Mouse (Mus musculus) limb, embryonic 11.5 days (tissue): Measurements from ENCODE around the gene Slc1a7. TPM values are rescaled to one million over a fixed set of nuclear protein-coding genes. Genes with fewer than 3 reads are reported as not detected.

ENCODE experiments used
- ATAC-seq: fragments of 200-750 bp; cut with Nextera tagmentation; 2 replicates; pipeline ENCODE4 v1.8.0; 2017; ENCODE audit warnings: low read depth; ENCODE audit not compliant: insufficient number of reproducible peaks, low FRiP score, low TSS enrichment
- DNase-seq: peaks from one replicate; pipeline ENCODE4 v3.0.0-alpha.2; 2015; ENCODE audit warnings: low spot score
- H3K27ac ChIP-seq: fragments of 300-500 bp; sonication (generic); replicated peaks from 2 replicates; pipeline ENCODE4 v1.5.1; 2014; ENCODE audit warnings: low read depth, mild to moderate bottlenecking, low read length
- H3K27me3 ChIP-seq: fragments of 300-500 bp; sonication (generic); 2 replicates; pipeline ENCODE4 v1.6.1; 2014; ENCODE audit warnings: mild to moderate bottlenecking, low read length, mixed read lengths; ENCODE audit not compliant: control insufficient read depth, insufficient read depth
- H3K36me3 ChIP-seq: fragments of 300-500 bp; sonication (generic); 2 replicates; pipeline ENCODE4 v1.6.1; 2014; ENCODE audit warnings: mild to moderate bottlenecking, low read length, moderate library complexity, mixed read lengths; ENCODE audit not compliant: control insufficient read depth, insufficient read depth
- H3K4me1 ChIP-seq: fragments of 300-500 bp; sonication (generic); 2 replicates; pipeline ENCODE4 v1.6.1; 2014; ENCODE audit warnings: low read length, mixed read lengths; ENCODE audit not compliant: control insufficient read depth, insufficient read depth
- H3K4me2 ChIP-seq: fragments of 300-500 bp; sonication (generic); 2 replicates; pipeline ENCODE4 v1.6.1; 2014; ENCODE audit warnings: low read depth, mild to moderate bottlenecking, moderate library complexity; ENCODE audit not compliant: severe bottlenecking
- H3K4me3 ChIP-seq: fragments of 300-500 bp; sonication (generic); 2 replicates; pipeline ENCODE4 v1.5.1; 2014; ENCODE audit warnings: low read depth, low read length
- H3K9ac ChIP-seq: fragments of 300-500 bp; sonication (generic); 2 replicates; pipeline ENCODE4 v1.6.1; 2014; ENCODE audit warnings: mild to moderate bottlenecking, low read length
- H3K9me3 ChIP-seq: fragments of 300-500 bp; sonication (generic); 2 replicates; pipeline ENCODE4 v1.6.1; 2016; ENCODE audit warnings: low read length; ENCODE audit not compliant: control insufficient read depth
- WGBS: fragments of 180-500 bp; shearing (Covaris S2); extraction: QIAGEN DNeasy Blood & Tissue Kit; methylation state at CpG from one replicate; pipeline ENCODE4 v1.1.7; 2014; 5-methylcytosine and 5-hydroxymethylcytosine counted together
- polyA plus RNA-seq: library from polyadenylated mRNA; unstranded; fragments of >200 nt; fragmentation: Nextera tagmentation; extraction: Ambion mirVana; gene quantifications from 2 replicates; pipeline ENCODE4 v1.2.1, GENCODE M21; 2014

The Slc1a7 gene
- polyA plus RNA-seq, 1 experiment from 2014 or later = not detected

DNA sequence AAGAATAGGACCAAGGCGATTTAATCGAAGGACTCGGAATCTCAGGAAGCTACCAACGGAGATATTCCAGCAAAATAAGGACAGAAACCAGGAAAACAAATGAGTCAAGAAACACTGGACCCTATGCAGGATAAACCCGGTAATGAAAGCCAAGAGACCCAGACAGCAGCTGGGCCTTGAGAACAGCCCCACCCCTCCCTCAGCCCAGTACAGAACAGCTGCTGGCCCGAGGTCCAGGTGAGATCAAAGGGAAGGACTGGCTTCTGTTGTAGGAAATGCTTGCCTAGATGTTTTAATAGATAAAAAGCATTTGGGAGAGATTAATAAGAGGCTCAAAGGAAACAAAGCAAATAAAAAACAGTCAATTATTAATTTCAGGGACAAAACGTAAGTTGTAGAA, 6.9 kb downstream of the Slc1a7 start:
- no peak for ATAC-seq
- Histone ChIP-seq H3K27me3 (no peaks in the 10 kb centered on the region), H3K4me2 (no peak overlapping the region), H3K4me3 (no peak overlapping the region), H3K27ac (no peak overlapping the region), H3K9ac (no peak overlapping the region), H3K9me3 (no peaks in the 10 kb centered on the region), H3K36me3 (no peaks in the 10 kb centered on the region), H3K4me1 (peaks cover 2% of the 10 kb centered on the region)
- 63% methylated on average over 7 of the region's 7 CpGs for WGBS
- DNase-seq = no peak

- Histone ChIP-seq H3K4me1 (peaks cover 3% of the 10 kb centered on the region), H3K9me3 (no peaks in the 10 kb centered on the region), H3K9ac (no peak overlapping the region), H3K27me3 (no peaks in the 10 kb centered on the region), H3K4me2 (no peak overlapping the region), H3K36me3 (no peaks in the 10 kb centered on the region), H3K4me3 (no peak overlapping the region), H3K27ac (no peak overlapping the region)
- ATAC-seq (no peak), DNase-seq (no peak)
- WGBS = 48% methylated on average over 4 of the region's 4 CpGs
These were observed 9.5 kb downstream of the Slc1a7 start for GRCm38 (mm10) chr4:107977593-107977992.

GRCm38 (mm10) chr4:107979530-107979929, 11.4 kb downstream of the Slc1a7 start:
- H3K36me3 ChIP-seq = no peaks in the 10 kb centered on the region
- H3K4me1 ChIP-seq = peaks cover 3% of the 10 kb centered on the region
- no peak overlapping the region for H3K27ac ChIP-seq
- no peaks in the 10 kb centered on the region for H3K27me3 ChIP-seq
- H3K4me2 ChIP-seq = no peak overlapping the region
- DNase-seq = no peak
- ATAC-seq = no peak
- WGBS = 42% methylated on average over 2 of the region's 2 CpGs
- H3K9ac ChIP-seq = no peak overlapping the region
- H3K9me3 ChIP-seq = no peaks in the 10 kb centered on the region
- H3K4me3 ChIP-seq = no peak overlapping the region

DNA sequence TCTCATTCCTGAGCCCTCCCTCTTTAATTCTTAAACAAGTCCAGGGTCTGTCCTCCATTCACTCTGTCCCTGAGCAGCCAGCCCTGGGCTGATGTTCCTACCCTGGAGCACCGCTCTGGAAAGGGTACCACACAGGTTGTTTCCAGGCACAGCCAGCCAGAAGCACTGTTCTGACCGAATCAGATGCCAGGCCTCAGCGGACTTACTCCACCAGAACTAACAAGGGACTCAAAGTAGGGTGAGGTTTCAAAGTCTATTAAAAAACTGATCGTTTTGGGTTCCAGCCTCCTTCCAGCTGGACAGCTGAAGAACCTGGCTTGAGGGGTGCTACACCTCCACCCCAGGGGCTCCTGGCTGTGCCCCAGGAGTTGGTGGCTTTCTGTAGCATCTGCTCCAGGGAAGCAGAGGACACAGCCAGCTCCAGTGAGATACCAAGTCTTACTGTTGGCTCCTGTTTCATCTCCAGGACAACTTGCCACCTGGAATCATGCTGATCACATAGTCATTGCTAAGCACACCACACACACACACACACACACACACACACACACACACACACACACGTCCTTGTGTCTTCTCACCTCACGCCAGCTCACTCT, 12.0 kb downstream of the Slc1a7 start:
- WGBS = 84% methylated on average over 6 of the region's 6 CpGs

GRCm38 (mm10) chr4:107983717-107984116, 15.6 kb downstream of the Slc1a7 start:
- H3K4me2 ChIP-seq = no peak overlapping the region
- H3K36me3 ChIP-seq = no peaks in the 10 kb centered on the region
- DNase-seq (no peak), ATAC-seq (peak; percentile 63)
- H3K4me1 ChIP-seq = peaks cover 5% of the 10 kb centered on the region
- no peak overlapping the region for H3K9ac ChIP-seq
- H3K4me3 ChIP-seq = no peak overlapping the region
- no peaks in the 10 kb centered on the region for H3K27me3 ChIP-seq
- peak overlapping the region; percentile 36; the same call in 1 of the 2 replicates for H3K27ac ChIP-seq
- H3K9me3 ChIP-seq = no peaks in the 10 kb centered on the region
- WGBS = 87% methylated on average over 1 of the region's 1 CpGs

More for the DNA sequence above, 12.0 kb downstream of the Slc1a7 start:
- no peak overlapping the region for H3K9ac ChIP-seq
- no peaks in the 10 kb centered on the region for H3K9me3 ChIP-seq
- no peak overlapping the region for H3K4me3 ChIP-seq
- no peak overlapping the region for H3K27ac ChIP-seq
- no peak overlapping the region for H3K4me2 ChIP-seq
- no peak for ATAC-seq
- no peak for DNase-seq
- peaks cover 5% of the 10 kb centered on the region for H3K4me1 ChIP-seq
- no peaks in the 10 kb centered on the region for H3K27me3 ChIP-seq
- H3K36me3 ChIP-seq = no peaks in the 10 kb centered on the region

- Histone ChIP-seq H3K27me3 (no peaks in the 10 kb centered on the region), H3K27ac (peak overlapping the region; percentile 36; the same call in 1 of the 2 replicates), H3K4me3 (no peak overlapping the region), H3K4me2 (no peak overlapping the region), H3K9ac (no peak overlapping the region), H3K36me3 (no peaks in the 10 kb centered on the region), H3K9me3 (no peaks in the 10 kb centered on the region), H3K4me1 (peaks cover 5% of the 10 kb centered on the region)
- 53% methylated on average over 7 of the region's 7 CpGs for WGBS
- peak; percentile 35 for DNase-seq
- peak; percentile 48 for ATAC-seq
These were observed 16.3 kb downstream of the Slc1a7 start for GRCm38 (mm10) chr4:107984282-107984981.

DNA sequence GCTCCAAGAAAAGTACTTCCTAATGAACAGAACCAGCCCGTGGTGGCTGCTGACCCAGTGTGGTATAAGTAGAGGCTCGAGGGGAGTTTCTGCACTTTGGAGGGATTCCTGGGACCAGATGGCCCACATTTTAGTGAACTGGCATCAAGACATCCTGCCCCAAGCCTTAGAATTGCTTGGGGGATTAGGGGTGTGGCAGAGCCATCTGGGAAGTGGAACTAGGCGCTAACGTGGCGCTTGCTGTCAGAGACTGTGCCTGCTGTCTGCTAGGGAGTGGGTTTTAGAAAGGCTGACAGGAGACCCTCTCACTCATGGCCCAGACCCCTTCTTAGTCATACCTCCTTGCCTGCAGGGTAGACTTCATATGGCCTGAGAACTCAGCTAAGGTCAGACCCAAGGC, 17.7 kb downstream of the Slc1a7 start:
- peak overlapping the region; percentile 42; the same call in 1 of the 2 replicates for H3K27ac ChIP-seq
- no peak overlapping the region for H3K4me3 ChIP-seq
- H3K36me3 ChIP-seq = no peaks in the 10 kb centered on the region
- H3K9me3 ChIP-seq = no peaks in the 10 kb centered on the region
- no peak for ATAC-seq
- H3K4me2 ChIP-seq = no peak overlapping the region
- no peaks in the 10 kb centered on the region for H3K27me3 ChIP-seq
- 73% methylated on average over 5 of the region's 5 CpGs for WGBS
- DNase-seq = no peak
- H3K4me1 ChIP-seq = 0 out of 2 replicates have a peak, but pooled peaks cover 2% of the 10 kb centered on the region
- H3K9ac ChIP-seq = no peak overlapping the region

DNA sequence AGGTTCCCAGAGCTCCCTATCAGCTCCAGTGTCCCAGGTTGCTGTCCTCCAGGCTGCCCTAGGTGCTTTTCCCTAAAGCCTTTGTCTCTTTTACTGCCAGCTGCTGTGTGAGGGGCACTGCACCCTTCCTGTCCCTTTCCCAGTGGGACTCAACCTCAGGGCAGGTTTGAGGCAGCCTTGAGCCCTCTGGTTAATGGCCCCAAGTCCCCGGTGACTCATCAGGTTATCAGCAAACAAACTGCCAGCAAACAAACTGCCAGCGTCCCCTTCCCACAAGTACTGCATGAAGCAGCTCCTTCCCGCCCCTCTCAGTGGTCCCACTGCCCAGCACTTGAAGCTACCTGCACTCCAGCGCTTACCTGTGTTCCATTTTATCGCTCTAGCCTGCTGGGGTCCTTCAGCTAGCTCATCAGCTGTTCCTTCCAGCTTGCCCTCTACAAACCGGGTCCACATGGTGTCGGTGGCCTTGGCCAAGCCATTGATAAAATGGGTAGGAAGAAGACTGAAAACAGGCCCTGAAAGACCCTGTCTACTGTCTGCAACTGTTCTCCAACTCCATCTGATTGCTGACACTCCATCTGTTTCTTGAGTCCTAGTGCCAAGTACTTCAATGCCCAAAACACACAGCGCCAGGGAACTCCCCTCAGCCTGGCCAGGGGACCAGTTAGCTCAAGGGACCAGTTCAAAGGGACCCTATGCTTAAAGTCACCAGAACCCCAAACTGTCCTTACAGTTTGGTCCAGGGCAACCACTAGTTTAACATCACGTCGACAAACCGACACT, 18.4 kb downstream of the Slc1a7 start:
- 90% methylated on average over 11 of the region's 11 CpGs for WGBS
- Histone ChIP-seq H3K36me3 (no peaks in the 10 kb centered on the region), H3K4me3 (no peak overlapping the region), H3K9me3 (no peaks in the 10 kb centered on the region), H3K27me3 (no peaks in the 10 kb centered on the region), H3K4me1 (0 out of 2 replicates have a peak, but pooled peaks cover 2% of the 10 kb centered on the region), H3K9ac (no peak overlapping the region), H3K4me2 (no peak overlapping the region), H3K27ac (no peak overlapping the region)
- ATAC-seq (no peak), DNase-seq (no peak)
